Mouse (Mus musculus): ENCODE measurements around the gene Fam57a.

GRCm38 (mm10) chr11:76236136-76236535 is 56.7 kb downstream of the Fam57a start:
- no peak for TF ChIP-seq CTCF (IDR thresholded peaks at IDR 0.05; ENCODE audit: borderline replicate concordance, insufficient read depth, low read length)
- no peak for TF ChIP-seq POLR2A (IDR thresholded peaks at IDR 0.05; ENCODE audit: low read depth, low read length)
